Mouse (Mus musculus): ENCODE data around the gene Gm867.

Gene Gm867

DNA sequence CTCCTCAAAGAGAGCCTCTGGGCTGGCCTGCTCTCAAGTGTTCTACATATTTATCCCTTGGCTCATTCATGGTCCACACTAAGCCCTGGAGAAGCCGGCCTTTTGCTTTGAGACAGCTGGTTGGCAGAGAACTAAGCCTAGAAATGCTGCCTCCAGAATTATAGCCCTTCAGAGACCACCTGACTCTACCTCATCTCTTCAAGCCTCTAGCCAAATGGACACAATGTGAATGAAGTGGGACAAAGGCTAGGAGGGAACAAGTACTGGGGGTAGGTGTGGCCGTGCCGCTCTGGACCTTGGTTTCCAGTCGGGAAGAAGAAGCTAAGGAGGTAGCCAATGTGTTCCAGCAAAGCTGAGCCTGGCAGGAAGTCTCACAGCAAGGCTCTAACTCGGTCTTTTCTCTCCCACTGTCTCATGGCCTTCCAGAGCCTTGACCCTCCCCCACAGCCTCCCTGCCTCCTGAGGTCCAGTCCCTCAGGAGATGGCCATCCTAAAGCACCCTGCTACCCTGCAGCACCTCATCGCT lies 42.4 kb downstream of the Gm867 start:
- no peak for DNase-seq (ENCODE audit: extremely low read depth, low read depth, low spot score)

DNA sequence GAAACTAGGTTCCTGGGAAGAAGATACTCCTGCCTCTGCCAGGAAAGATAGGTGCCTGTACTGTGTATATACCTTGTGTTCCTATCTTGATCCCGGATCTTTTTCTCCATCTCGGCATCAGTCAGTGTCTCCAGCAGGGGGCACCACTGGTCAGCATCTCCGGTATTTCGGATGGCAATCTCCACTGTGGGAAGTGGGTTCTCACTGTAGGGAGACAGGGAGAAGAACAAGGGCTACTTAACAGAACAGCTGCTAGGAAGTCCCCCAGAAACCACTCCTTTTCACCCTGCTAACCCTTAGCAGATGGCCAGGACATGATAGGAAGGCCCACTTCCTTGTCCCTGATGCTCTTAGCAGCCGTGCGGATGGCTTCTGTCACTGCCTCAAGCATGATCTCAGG lies 43.1 kb downstream of the Gm867 start:
- DNase-seq (ENCODE audit: extremely low read depth, low read depth, low spot score): no peak

DNA sequence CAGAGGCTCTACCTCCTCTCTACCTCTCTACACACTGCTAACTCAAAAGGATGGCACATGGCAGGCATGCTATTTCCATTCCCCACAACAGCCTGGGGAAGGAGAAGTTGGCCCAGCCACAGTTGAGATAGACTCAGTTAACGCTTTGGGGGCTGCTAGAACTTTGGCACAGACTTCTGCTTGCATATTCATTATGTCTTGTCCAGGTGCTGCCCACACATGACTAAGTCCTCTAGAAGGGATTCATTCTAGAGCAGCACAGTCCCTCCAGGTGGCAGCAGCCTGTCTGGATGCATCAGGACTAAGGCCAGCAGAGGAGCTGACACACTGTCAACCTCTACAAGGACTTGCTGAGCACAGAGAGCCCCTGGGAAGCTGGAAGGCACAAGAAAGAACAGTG lies 44.3 kb downstream of the Gm867 start:
- DNase-seq (ENCODE audit: extremely low read depth, low read depth, low spot score): no peak

DNA sequence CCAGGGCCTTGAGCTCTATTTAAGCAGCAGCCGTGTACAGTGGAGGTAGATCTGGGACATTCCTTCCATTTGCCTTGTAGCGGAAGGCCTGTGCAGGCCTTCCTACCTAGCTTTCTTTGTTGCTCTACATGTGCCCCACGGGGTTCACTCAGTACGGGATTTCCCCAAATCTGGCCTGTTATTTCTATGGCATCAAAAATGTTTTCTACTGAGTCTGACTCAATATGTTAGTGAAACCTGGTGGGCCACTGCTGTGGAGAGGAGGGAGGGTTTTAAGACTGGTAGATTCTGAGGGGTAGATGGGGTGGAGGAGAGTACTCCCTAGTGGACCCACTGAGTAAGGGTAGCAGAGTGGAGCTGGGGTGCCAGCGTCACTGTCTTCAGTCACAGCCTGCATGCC lies 44.7 kb downstream of the Gm867 start:
- no peak for DNase-seq (ENCODE audit: extremely low read depth, low read depth, low spot score)

DNA sequence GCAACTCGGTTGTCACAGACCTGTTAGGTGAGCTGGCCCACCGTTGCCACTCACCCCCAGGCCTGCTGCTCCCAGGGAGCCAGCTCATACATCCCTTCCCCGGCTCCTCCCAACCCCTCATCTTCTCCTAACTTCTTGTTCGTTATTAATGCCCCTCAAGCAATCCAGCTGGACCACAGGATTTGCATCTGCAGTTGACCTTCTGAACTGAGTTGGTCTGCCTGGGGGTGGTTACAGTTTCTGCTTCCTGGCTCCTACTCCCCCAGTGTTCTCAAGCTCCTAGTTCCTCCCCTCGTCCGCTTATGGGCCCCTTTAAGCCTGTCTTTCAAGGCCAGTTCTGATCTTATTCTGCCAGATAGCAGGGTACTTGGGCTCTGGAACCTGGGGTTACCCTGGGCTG lies 45.9 kb downstream of the Gm867 start:
- DNase-seq (ENCODE audit: extremely low read depth, low read depth, low spot score): no peak

DNA sequence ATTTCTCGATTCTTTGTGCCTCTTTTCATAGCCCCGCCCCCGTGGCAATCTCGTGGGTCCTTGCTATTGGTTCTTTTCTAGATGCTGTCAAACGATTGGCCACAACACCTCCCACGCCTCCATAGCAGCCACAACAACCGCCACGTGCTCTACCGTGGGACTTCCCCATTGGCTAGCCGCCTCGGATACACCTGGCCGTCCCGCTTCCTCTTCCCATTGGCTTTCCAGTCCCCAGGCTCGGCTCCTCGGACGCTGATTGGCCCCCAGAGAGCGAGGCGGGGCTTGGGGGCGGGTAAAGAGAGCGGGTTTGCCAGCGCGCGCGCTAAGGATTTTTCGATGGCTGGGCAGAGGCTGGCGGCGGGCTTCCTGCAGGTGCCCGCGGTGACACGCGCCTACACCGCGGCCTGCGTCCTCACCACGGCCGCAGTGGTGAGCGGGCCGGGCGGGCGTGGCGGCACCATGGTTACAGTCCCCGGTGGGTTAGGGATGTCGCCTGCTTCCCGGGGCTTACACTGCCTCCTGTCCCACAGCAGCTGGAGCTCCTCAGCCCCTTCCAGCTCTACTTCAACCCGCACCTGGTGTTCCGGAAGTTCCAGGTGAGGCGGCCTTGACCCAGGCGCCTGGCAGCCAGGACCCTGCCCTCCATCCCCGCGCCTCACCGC lies 47.3 kb downstream of the Gm867 start, which contains the start of gene Derl3:
TSS of gene Derl3 (plus strand) at position 325 of the 662 bp plus-strand sequence.
- peak; percentile 80 for DNase-seq (ENCODE audit: extremely low read depth, low read depth, low spot score)

DNA sequence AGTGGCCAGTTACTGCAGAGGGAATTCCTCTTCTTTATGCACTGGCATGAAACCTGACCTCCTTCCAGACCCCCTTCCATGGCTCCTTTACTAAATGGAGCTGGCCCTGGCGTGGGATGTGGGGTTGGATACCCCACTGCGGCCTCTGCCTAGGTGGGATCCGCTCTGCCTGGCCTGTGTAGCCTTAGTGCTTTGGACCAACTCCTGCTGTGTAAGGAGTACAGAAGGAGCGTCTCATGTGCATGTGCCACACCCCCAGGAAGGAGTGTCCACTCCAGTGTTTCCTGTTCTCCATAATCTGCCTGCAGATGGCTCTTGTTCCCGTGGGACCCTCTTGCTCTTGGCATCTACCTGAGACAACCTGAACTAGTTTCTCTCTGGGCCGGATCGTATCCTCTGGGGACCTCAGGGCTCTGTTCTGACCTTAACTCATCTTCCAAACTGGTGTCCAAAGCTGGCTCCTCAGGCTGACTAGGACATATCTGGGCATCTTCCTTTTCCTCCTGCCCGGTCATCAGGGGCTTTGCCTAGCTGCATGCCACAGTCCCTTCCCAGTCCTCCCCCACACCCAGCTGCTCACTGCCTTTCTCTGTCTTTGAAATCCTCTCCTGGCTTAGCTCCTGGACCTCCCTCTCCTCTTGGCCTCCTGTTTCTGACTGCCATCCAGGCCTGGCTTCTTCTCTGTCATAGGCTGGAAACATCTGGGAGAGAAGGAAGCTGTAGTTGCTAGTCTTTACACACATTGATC lies 50.9 kb downstream of the Gm867 start:
- DNase-seq (ENCODE audit: extremely low read depth, low read depth, low spot score): no peak
